Mouse (Mus musculus): Measurements from ENCODE around the gene Olfr342. TPM values are rescaled to one million over a fixed set of nuclear protein-coding genes. Genes with fewer than 3 reads are reported as not detected.

Gene Olfr342
- polyA plus RNA-seq (2014; fragmentation: Nextera tagmentation; extraction: Ambion mirVana): not detected in 2 replicates

DNA sequence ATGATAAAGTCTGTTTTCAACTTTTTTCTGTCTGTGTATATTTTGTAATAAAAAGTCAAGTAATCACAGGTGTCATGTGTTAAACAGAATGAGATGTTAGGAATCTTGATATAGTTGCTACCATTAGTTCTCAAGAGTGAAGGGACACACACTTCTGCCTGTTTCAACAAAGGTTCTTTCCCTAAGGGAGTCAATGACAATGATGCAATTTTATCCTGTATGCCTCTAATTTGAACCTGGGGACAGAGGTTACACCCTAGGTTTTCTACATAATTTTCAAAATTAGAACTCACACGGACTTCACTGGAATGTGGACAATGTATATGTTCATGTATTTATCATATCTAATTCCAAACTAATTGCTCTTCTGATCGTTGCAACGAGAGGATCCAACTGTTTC lies at the start of gene Olfr342:
Gene Olfr342, plus strand, starts transcription at position 301 of the 400 bp plus-strand sequence.
- no peaks in the 10 kb centered on the region for H3K4me1 ChIP-seq (ENCODE audit: control insufficient read depth, insufficient read depth, low read length)
- no peak within 1 kb of the TSS for H3K27ac ChIP-seq (ENCODE audit: low read depth, low read length)
- 55% methylated on average over 3 of the region's 3 CpGs for WGBS (ENCODE audit: insufficient replicate concordance)
- H3K27me3 ChIP-seq (ENCODE audit: control insufficient read depth, insufficient read depth, low read length): no peaks in the 10 kb centered on the region
- no peak within 1 kb of the TSS for H3K4me2 ChIP-seq
- no peaks in the 10 kb centered on the region for H3K36me3 ChIP-seq (ENCODE audit: control insufficient read depth, insufficient read depth, low read length)
- peaks cover 2% of the 10 kb centered on the region; the same call in 1 of the 2 replicates for H3K9me3 ChIP-seq (replicated peaks; ENCODE audit: control insufficient read depth, low read length)
- no peak within 1 kb of the TSS for H3K4me3 ChIP-seq (ENCODE audit: low read depth, low read length)
- ATAC-seq (replicated peaks; ENCODE audit: insufficient number of reproducible peaks, low FRiP score, low TSS enrichment): no peak
- no peak within 1 kb of the TSS for H3K9ac ChIP-seq (ENCODE audit: low read depth, low read length)

- Histone ChIP-seq H3K27me3 (ENCODE audit: control insufficient read depth, insufficient read depth, low read length) (no peaks in the 10 kb centered on the region), H3K36me3 (ENCODE audit: control insufficient read depth, insufficient read depth, low read length) (no peaks in the 10 kb centered on the region), H3K4me3 (ENCODE audit: low read depth, low read length) (no peak within 1 kb of the TSS), H3K27ac (ENCODE audit: low read depth, low read length) (no peak within 1 kb of the TSS), H3K4me2 (no peak within 1 kb of the TSS), H3K9ac (ENCODE audit: low read depth, low read length) (no peak within 1 kb of the TSS), H3K4me1 (ENCODE audit: control insufficient read depth, insufficient read depth, low read length) (no peaks in the 10 kb centered on the region), H3K9me3 (replicated peaks; ENCODE audit: control insufficient read depth, low read length) (peaks cover 3% of the 10 kb centered on the region; the same call in 1 of the 2 replicates)
- ATAC-seq (replicated peaks; ENCODE audit: insufficient number of reproducible peaks, low FRiP score, low TSS enrichment): no peak
These were observed 42.4 kb upstream of the Olfr342 start, which contains the start of gene Olfr341 for GRCm38 (mm10) chr2:36482368-36482767. Gene Olfr341, minus strand, starts transcription at chr2:36482468.

DNA sequence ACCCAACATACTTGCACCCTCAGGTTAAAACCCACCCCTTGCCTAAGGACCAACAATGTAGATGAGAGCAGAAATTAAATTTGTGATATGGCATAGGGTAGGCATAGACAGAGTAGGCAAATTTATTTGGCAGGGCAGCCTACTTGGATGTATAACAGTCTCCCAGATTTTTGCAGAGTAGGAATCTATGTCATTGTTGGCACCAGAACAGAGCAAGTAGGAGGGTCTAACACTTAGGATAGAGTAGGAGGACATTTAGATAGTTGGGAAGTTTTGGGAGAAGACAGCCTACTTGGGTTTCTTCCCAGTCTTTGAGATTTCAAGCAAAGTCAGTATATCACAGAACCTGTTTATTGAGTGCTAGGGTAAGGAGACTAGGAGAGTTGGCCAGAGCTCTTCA lies 40.4 kb downstream of the Olfr342 start:
- no peak overlapping the region for H3K9ac ChIP-seq (ENCODE audit: low read depth, low read length)
- H3K36me3 ChIP-seq (ENCODE audit: control insufficient read depth, insufficient read depth, low read length): no peaks in the 10 kb centered on the region
- no peaks in the 10 kb centered on the region for H3K9me3 ChIP-seq (replicated peaks; ENCODE audit: control insufficient read depth, low read length)
- H3K27ac ChIP-seq (ENCODE audit: low read depth, low read length): no peak overlapping the region
- no peak overlapping the region for H3K4me3 ChIP-seq (ENCODE audit: low read depth, low read length)
- no peak for ATAC-seq (replicated peaks; ENCODE audit: insufficient number of reproducible peaks, low FRiP score, low TSS enrichment)
- H3K4me2 ChIP-seq: no peak overlapping the region
- H3K27me3 ChIP-seq (ENCODE audit: control insufficient read depth, insufficient read depth, low read length): no peaks in the 10 kb centered on the region
- no peaks in the 10 kb centered on the region for H3K4me1 ChIP-seq (ENCODE audit: control insufficient read depth, insufficient read depth, low read length)

DNA sequence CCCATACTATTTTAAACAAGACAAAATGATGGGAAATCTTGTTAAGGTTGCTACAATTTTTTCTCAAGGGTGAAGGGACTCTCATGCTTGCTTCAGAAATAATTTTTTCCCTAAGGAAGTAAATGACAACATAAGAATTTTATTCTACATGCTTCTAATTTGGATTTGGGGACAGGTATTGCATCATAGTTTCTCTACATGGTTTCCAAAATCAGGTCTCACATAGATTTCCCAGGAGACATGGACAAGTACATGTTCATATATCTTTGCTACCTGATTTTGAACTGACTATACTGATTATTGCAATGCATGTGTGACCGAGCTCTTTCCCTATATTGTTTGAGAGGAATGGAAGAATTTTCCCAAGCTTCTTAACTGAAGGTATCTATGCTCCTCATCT lies 41.6 kb downstream of the Olfr342 start, which contains the start of gene Olfr344:
Gene Olfr344, plus strand, starts transcription at position 301 of the 400 bp plus-strand sequence.
- H3K36me3 ChIP-seq (ENCODE audit: control insufficient read depth, insufficient read depth, low read length): no peaks in the 10 kb centered on the region
- WGBS (ENCODE audit: insufficient replicate concordance): 79% methylated on average over 1 of the region's 1 CpGs
- no peak within 1 kb of the TSS for H3K4me2 ChIP-seq
- no peak within 1 kb of the TSS for H3K9ac ChIP-seq (ENCODE audit: low read depth, low read length)
- H3K4me3 ChIP-seq (ENCODE audit: low read depth, low read length): no peak within 1 kb of the TSS
- no peaks in the 10 kb centered on the region for H3K4me1 ChIP-seq (ENCODE audit: control insufficient read depth, insufficient read depth, low read length)
- H3K9me3 ChIP-seq (replicated peaks; ENCODE audit: control insufficient read depth, low read length): no peaks in the 10 kb centered on the region
- no peak for ATAC-seq (replicated peaks; ENCODE audit: insufficient number of reproducible peaks, low FRiP score, low TSS enrichment)
- H3K27ac ChIP-seq (ENCODE audit: low read depth, low read length): no peak within 1 kb of the TSS
- H3K27me3 ChIP-seq (ENCODE audit: control insufficient read depth, insufficient read depth, low read length): no peaks in the 10 kb centered on the region

GRCm38 (mm10) chr2:36567022-36567421 lies 42.2 kb downstream of the Olfr342 start:
- Histone ChIP-seq H3K4me3 (ENCODE audit: low read depth, low read length) (no peak overlapping the region), H3K9ac (ENCODE audit: low read depth, low read length) (no peak overlapping the region), H3K27me3 (ENCODE audit: control insufficient read depth, insufficient read depth, low read length) (no peaks in the 10 kb centered on the region), H3K4me1 (ENCODE audit: control insufficient read depth, insufficient read depth, low read length) (no peaks in the 10 kb centered on the region), H3K27ac (ENCODE audit: low read depth, low read length) (no peak overlapping the region), H3K36me3 (ENCODE audit: control insufficient read depth, insufficient read depth, low read length) (no peaks in the 10 kb centered on the region), H3K4me2 (no peak overlapping the region), H3K9me3 (replicated peaks; ENCODE audit: control insufficient read depth, low read length) (no peaks in the 10 kb centered on the region)
- ATAC-seq (replicated peaks; ENCODE audit: insufficient number of reproducible peaks, low FRiP score, low TSS enrichment): no peak

DNA sequence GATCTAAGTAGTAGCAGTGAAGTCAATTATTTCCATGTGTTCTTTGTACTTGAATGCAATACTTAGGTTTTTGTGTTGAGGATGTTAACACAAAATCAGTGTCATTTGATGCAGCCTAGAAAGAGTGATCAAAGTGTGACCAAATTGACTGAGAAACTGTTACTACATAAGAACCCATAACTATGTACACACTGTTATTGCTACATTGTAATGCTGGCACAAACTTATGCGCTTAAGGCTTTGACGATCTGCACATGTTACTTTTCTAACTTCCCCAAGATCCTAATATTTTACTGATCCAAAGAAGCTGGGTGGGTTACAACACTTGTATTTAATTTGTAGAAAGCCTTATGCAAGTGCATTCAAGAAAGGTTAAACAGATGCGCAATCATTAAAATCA lies 43.0 kb downstream of the Olfr342 start:
- Histone ChIP-seq H3K4me3 (ENCODE audit: low read depth, low read length) (no peak overlapping the region), H3K9ac (ENCODE audit: low read depth, low read length) (no peak overlapping the region), H3K9me3 (replicated peaks; ENCODE audit: control insufficient read depth, low read length) (no peaks in the 10 kb centered on the region), H3K4me1 (ENCODE audit: control insufficient read depth, insufficient read depth, low read length) (no peaks in the 10 kb centered on the region), H3K27ac (ENCODE audit: low read depth, low read length) (no peak overlapping the region), H3K27me3 (ENCODE audit: control insufficient read depth, insufficient read depth, low read length) (no peaks in the 10 kb centered on the region), H3K36me3 (ENCODE audit: control insufficient read depth, insufficient read depth, low read length) (no peaks in the 10 kb centered on the region), H3K4me2 (no peak overlapping the region)
- 94% methylated on average over 3 of the region's 3 CpGs for WGBS (ENCODE audit: insufficient replicate concordance)
- ATAC-seq (replicated peaks; ENCODE audit: insufficient number of reproducible peaks, low FRiP score, low TSS enrichment): no peak

Other genes with a start within 250 kb of the Olfr342 start
- not detected in 2 replicates for gene Olfr338, start 151.5 kb upstream of the Olfr342 start, polyA plus RNA-seq (2014; fragmentation: Nextera tagmentation; extraction: Ambion mirVana)
- gene Olfr339, start 106.1 kb upstream of the Olfr342 start, polyA plus RNA-seq (2014; fragmentation: Nextera tagmentation; extraction: Ambion mirVana): not detected in 2 replicates
- gene Olfr340, start 72.4 kb upstream of the Olfr342 start, polyA plus RNA-seq (2014; fragmentation: Nextera tagmentation; extraction: Ambion mirVana): not detected in 2 replicates
- not detected in 2 replicates for gene Olfr341, start 42.5 kb upstream of the Olfr342 start, polyA plus RNA-seq (2014; fragmentation: Nextera tagmentation; extraction: Ambion mirVana)
- not detected in 2 replicates for gene Olfr344, start 41.7 kb downstream of the Olfr342 start, polyA plus RNA-seq (2014; fragmentation: Nextera tagmentation; extraction: Ambion mirVana)
- not detected in 2 replicates for gene Olfr345, start 115.0 kb downstream of the Olfr342 start, polyA plus RNA-seq (2014; fragmentation: Nextera tagmentation; extraction: Ambion mirVana)
- not detected in 2 replicates for gene Olfr346, start 160.8 kb downstream of the Olfr342 start, polyA plus RNA-seq (2014; fragmentation: Nextera tagmentation; extraction: Ambion mirVana)
- not detected in 2 replicates for gene Olfr347, start 206.9 kb downstream of the Olfr342 start, polyA plus RNA-seq (2014; fragmentation: Nextera tagmentation; extraction: Ambion mirVana)

Measured in heart, embryonic 11.5 days (tissue).